8 mouse cellular contexts compared by ENCODE assay signal in the genomic region with DNA sequence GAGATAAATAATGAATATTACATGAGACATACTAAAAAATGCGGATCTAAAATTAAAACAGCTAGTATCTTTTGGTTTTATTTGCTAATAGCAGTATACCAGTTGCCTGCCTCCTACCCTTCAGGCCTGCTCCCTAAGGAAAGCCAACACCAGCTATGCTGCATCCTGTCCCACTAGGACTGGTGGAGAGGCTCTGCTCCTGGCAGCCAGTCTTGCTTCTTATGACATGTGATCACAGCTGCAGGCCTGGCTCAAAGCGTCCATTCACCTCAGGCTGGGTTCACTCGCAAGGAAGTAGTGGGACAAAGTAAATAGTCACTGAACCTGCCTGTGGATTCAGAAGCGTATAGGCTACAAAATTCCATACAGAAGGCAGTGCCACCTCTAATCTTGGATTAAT. TPM values are rescaled to one million over a fixed set of nuclear protein-coding genes. Genes with fewer than 3 reads are reported as not detected.
DNase-seq lines count a peak whose midpoint lies in the region.
"Had no signal": no experiment of that assay in that cellular context is flagged by ENCODE, and none has a peak within 500 bp of the region (broad histone marks: within the 10 kb centered on the region; RNA-seq: fewer than 3 reads in every experiment).

No protein-coding gene starts in this region.

- intact Hi-C loops in gastrocnemius, postnatal 14 days (cut with DNase I; ENCODE audit: low total_unique reads) = no loop called here

- peak; percentile 39 for DNase-seq in layer of hippocampus, adult 9-11 months
- DNase-seq in layer of hippocampus, adult 11-12 months (ENCODE audit: low spot score) = no peak
- peak; percentile 88 for DNase-seq in gastrocnemius, postnatal 14 days
- DNase-seq in heart, postnatal 4 days = peak; percentile 65
- DNase-seq in lung, postnatal 4 days = peak; percentile 24 to 61
- no peak for DNase-seq in spleen, adult 18-20 months
- DNase-seq in cerebellum, adult 8-10 months = no peak
- DNase-seq: right cerebral cortex, postnatal 25 days had no signal

RNA-seq across cellular contexts. Expression of a gene that starts 3.4 kb away (rescaled TPM):
- 10 to 100 TPM in 1 of 2 experiments, 1 to 10 TPM in 1; 8.2 to 10.1 TPM for total RNA-seq in gastrocnemius, postnatal 14 days (2021)
- 1 to 10 TPM; 2.1 to 2.2 TPM for total RNA-seq in heart, postnatal 4 days (2021)

RNA-seq across cellular contexts. Expression of a gene that starts 11.1 kb away (rescaled TPM):
- total RNA-seq in gastrocnemius, postnatal 14 days (2021) = 10 to 100 TPM; 43.4 to 44.8 TPM
- 10 to 100 TPM; 22.8 to 24.9 TPM for total RNA-seq in heart, postnatal 4 days (2021)

RNA-seq across cellular contexts. Expression of a gene that starts 28.2 kb away (rescaled TPM):
- 1 to 10 TPM; 2.1 to 3.8 TPM for total RNA-seq in gastrocnemius, postnatal 14 days (2021)
- 1 to 10 TPM; 8.8 to 9.6 TPM for total RNA-seq in heart, postnatal 4 days (2021)

Comparison
In these comparisons a context has a peak if more than half of its experiments do, and no peak if none do; other contexts are left out.
1. DNase-seq: peak in layer of hippocampus, adult 9-11 months (single experiment), gastrocnemius, postnatal 14 days (single experiment), heart, postnatal 4 days (single experiment) and lung, postnatal 4 days (2 of 2); none in layer of hippocampus, adult 11-12 months (single experiment), spleen, adult 18-20 months (0 of 2) and cerebellum, adult 8-10 months (single experiment).